Mouse (Mus musculus): Measurements from ENCODE around the gene Rnf208.

GRCm38 (mm10) chr2:25292856-25293255, 50.8 kb downstream of the Rnf208 start:
- no peak for TF ChIP-seq MAFK (IDR thresholded peaks at IDR 0.05; ENCODE audit: insufficient read depth, low read depth, low read length)
- TF ChIP-seq HCFC1 (IDR thresholded peaks at IDR 0.05; ENCODE audit: borderline replicate concordance, insufficient read depth, low read length), result no peak
- TF ChIP-seq ZNF384 (IDR thresholded peaks at IDR 0.05; ENCODE audit: low read depth, low read length), result no peak

Measured in ES-E14 (cell line).